8 mouse cellular contexts compared by ENCODE assay signal in the genomic region with DNA sequence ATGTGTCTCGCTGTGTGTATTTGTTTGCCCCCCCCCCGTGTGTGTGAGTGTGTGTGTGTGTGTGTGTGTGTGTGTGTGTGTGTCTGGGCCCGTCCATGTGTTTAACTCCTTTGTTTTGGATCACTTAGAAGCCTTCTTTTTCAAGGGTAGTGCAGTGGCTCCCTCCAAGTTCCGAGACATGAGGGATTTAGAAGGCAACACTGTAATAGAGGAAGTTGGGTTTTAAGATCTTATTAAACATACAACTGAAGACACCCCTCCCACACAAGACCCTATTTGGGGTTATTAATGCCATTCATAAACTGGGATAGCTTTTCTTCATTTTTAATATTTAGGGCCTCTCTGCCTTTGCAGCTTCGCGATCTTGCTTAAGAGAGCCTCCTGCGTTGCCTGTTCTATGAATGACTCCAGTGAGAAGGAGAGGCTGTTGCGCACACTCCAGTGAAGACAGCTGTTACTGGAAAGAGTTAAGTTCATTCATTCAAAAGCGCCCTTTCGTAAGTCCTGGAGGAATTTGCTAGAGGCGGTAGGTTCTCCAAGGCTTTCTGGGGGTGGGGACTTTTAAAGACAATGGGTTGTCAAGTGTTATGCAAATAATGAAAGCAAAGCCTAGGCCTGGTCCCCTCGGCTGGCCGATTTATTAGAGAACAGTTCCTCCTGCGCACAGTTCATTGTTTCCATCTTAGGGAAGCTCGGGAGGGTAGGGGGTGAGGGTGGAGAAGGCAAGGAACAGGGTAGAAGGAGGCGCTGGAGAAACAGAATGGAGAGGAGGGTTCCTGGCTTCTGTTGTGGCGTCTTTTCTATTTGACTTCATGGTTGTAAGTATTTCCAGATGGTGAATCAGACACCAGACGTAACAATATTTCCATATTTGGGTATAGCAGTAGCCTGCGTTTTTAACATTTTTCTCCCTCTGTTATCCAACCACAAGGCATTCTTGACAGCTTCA. TPM values are rescaled to one million over a fixed set of nuclear protein-coding genes. Genes with fewer than 3 reads are reported as not detected.
DNase-seq lines count a peak whose midpoint lies in the region; ATAC-seq and TF ChIP-seq lines count a peak whose summit lies in the region.

No protein-coding gene starts in this region.

- peak; percentile 83 for DNase-seq in adipocyte (ENCODE audit: low spot score)
- peak; percentile 52 to 71 for DNase-seq in heart, adult 18-20 months
- peak; percentile 58 for DNase-seq in midbrain, embryonic 10.5 days (ENCODE audit: low spot score)
- no peak for DNase-seq in adrenal gland, adult 2 months
- DNase-seq in left cerebral cortex, adult 8-10 months (ENCODE audit: low spot score in 2 of 2): no peak

- H3K79me3 ChIP-seq in C2C12 (ENCODE audit: low read depth): peaks cover 47% of the 10 kb centered on the region

- peak overlapping the region; percentile 90 for H3K4me2 ChIP-seq in kidney, embryonic 16.5 days (replicated peaks; ENCODE audit: low read depth, low read length)

- peaks cover 37% of the 10 kb centered on the region for H3K36me3 ChIP-seq in C2C12 (ENCODE audit: control insufficient read depth, insufficient read depth)
- H3K36me3 ChIP-seq in kidney, embryonic 16.5 days (ENCODE audit: insufficient read depth, low read length): peaks cover 10% of the 10 kb centered on the region; the same call in 1 of the 2 replicates
- peaks cover 8% of the 10 kb centered on the region; the same call in 1 of the 2 replicates for H3K36me3 ChIP-seq in midbrain, embryonic 10.5 days

- H3K9ac ChIP-seq in kidney, embryonic 16.5 days (replicated peaks; ENCODE audit: low read length): peak overlapping the region; percentile 90

- H3K27me3 ChIP-seq in C2C12 (ENCODE audit: control insufficient read depth, insufficient read depth, insufficient read length): no peaks in the 10 kb centered on the region
- H3K27me3 ChIP-seq in kidney, embryonic 16.5 days (ENCODE audit: insufficient read depth, low read length): no peaks in the 10 kb centered on the region
- H3K27me3 ChIP-seq in midbrain, embryonic 10.5 days (ENCODE audit: low read depth, poor library complexity, severe bottlenecking): peaks cover 88% of the 10 kb centered on the region

- TF ChIP-seq CTCF in C2C12 (IDR thresholded peaks at IDR 0.05; ENCODE audit: control insufficient read depth, insufficient read depth, insufficient read length): no peak

- peaks cover 48% of the 10 kb centered on the region for H3K4me1 ChIP-seq in kidney, embryonic 16.5 days (ENCODE audit: insufficient read depth, low read length)
- H3K4me1 ChIP-seq in midbrain, embryonic 10.5 days: peaks cover 79% of the 10 kb centered on the region

- peak overlapping the region; percentile 53 for H3ac ChIP-seq in C2C12 (ENCODE audit: control insufficient read depth, insufficient read length, low read depth)

- H3K4me3 ChIP-seq in C2C12 (ENCODE audit: insufficient read depth, poor library complexity, severe bottlenecking): peak overlapping the region; percentile 43
- peak overlapping the region; percentile 81 for H3K4me3 ChIP-seq in kidney, embryonic 16.5 days (ENCODE audit: low read length)
- peak overlapping the region; percentile 73 for H3K4me3 ChIP-seq in midbrain, embryonic 10.5 days

- no peaks in the 10 kb centered on the region for H3K9me3 ChIP-seq in kidney, embryonic 16.5 days (ENCODE audit: low read length)
- H3K9me3 ChIP-seq in midbrain, embryonic 10.5 days (replicated peaks): no peaks in the 10 kb centered on the region

- H3K27ac ChIP-seq in kidney, embryonic 16.5 days (ENCODE audit: low read length): peak overlapping the region; percentile 89
- H3K27ac ChIP-seq in midbrain, embryonic 10.5 days (replicated peaks): peak overlapping the region; percentile 91

- no peak for ATAC-seq in kidney, embryonic 16.5 days (ENCODE audit: low FRiP score, low TSS enrichment)
- no peak for ATAC-seq in monocyte, adult 5-6 weeks (replicated peaks; ENCODE audit: insufficient number of reproducible peaks, low FRiP score, low TSS enrichment, poor library complexity, severe bottlenecking)

- H3K79me2 ChIP-seq in C2C12 (ENCODE audit: control insufficient read depth, insufficient read depth): peaks cover 87% of the 10 kb centered on the region

- 17% methylated on average over 19 of the region's 19 CpGs for WGBS in kidney, embryonic 16.5 days
- under 1% methylated on average over 19 of the region's 19 CpGs for WGBS in midbrain, embryonic 10.5 days

TF ChIP-seq in C2C12, 6 proteins besides CTCF, POLR2A, EP300 and RAD21:
- no peak for TF ChIP-seq FOSL1 (IDR thresholded peaks at IDR 0.05; ENCODE audit: insufficient read depth, low read length, poor library complexity, severe bottlenecking)
- peak; percentile 7 for TF ChIP-seq CEBPB (IDR thresholded peaks at IDR 0.05; ENCODE audit: low read depth)
- TF ChIP-seq USF1 (IDR thresholded peaks at IDR 0.05; ENCODE audit: low read depth): no peak

RNA-seq across cellular contexts. Expression of gene Ccn1, which starts 1.5 kb away (rescaled TPM):
- 280 TPM for polyA plus RNA-seq in C2C12 (2012; fragmentation: generic; extraction: Trizol)
- 10 to 100 TPM; 77.5 to 83.7 TPM for total RNA-seq in heart, adult 18-20 months (2021)
- 78.3 and 81.5 TPM in 2 replicates for polyA plus RNA-seq in kidney, embryonic 16.5 days (2015; fragmentation: Nextera tagmentation; extraction: Ambion mirVana)
- 32.5 and 36.2 TPM in 2 replicates for polyA plus RNA-seq in midbrain, embryonic 10.5 days (2016; fragmentation: Nextera tagmentation; extraction: Ambion mirVana)
- total RNA-seq in adrenal gland, adult 2 months (2021): 10 to 100 TPM; 13.5 to 24.3 TPM
- polyA plus RNA-seq in adrenal gland, adult 2 months (2012; rRNA removed): 12.4 and 14.7 TPM in 2 replicates
- total RNA-seq in monocyte, adult 5-6 weeks (2017): not detected in 3 replicates
- total RNA-seq in left cerebral cortex, adult 8-10 months (2022): 10 to 100 TPM in 1 of 4 experiments, 1 to 10 TPM in 3; 3.6 to 11.7 (median 5.4) TPM

Comparison
In these comparisons a context has a peak if more than half of its experiments do, and no peak if none do; other contexts are left out.
1. DNase-seq: peak in adipocyte (single experiment), heart, adult 18-20 months (2 of 2) and midbrain, embryonic 10.5 days (single experiment); none in adrenal gland, adult 2 months (single experiment) and left cerebral cortex, adult 8-10 months (0 of 2).
2. Peak in every context shown above with its lines, with median percentiles within 50 percentile points of each other: H3K4me3 ChIP-seq.